Mouse (Mus musculus): Measurements from ENCODE around the gene Pim2. TPM values are rescaled to one million over a fixed set of nuclear protein-coding genes. Genes with fewer than 3 reads are reported as not detected.
A peak's percentile ranks its signal among the peaks of the same experiment; 100 is the strongest.

Gene Pim2
- 2.4 TPM for polyA plus RNA-seq (2012; fragmentation: generic; extraction: Trizol)
- long read RNA-seq, experiment 1, partial matches to known transcripts = 0 of 2 reads
- long read RNA-seq, experiment 1, other reads (novel, unspliced or antisense) = 0 of 2 reads
- long read RNA-seq, experiment 2, transcript Pim2-201 (6 exons, 2,045 nt) = major isoform, 5 of 5 reads
- long read RNA-seq, experiment 2, partial matches to known transcripts = 0 of 5 reads
- long read RNA-seq, experiment 2, other reads (novel, unspliced or antisense) = 0 of 5 reads

GRCm38 (mm10) chrX:7878007-7878419, at the start of gene Pim2:
Pim2 (plus strand) TSS chrX:7878262.
- TF ChIP-seq USF1 (IDR thresholded peaks at IDR 0.05; ENCODE audit: low read depth) = no peak
- TF ChIP-seq FOSL1 (IDR thresholded peaks at IDR 0.05; ENCODE audit: insufficient read depth, low read length, poor library complexity, severe bottlenecking) = no peak
- no peak for TF ChIP-seq MYOD1 (IDR thresholded peaks at IDR 0.05; ENCODE audit: control insufficient read depth, insufficient read length, low read depth)
- no peak for TF ChIP-seq CTCF (IDR thresholded peaks at IDR 0.05; ENCODE audit: control insufficient read depth, insufficient read depth, insufficient read length)
- no peak for TF ChIP-seq MYOG (IDR thresholded peaks at IDR 0.05; ENCODE audit: control insufficient read depth, extremely low read depth, insufficient read length)
- no peak for TF ChIP-seq CEBPB (IDR thresholded peaks at IDR 0.05; ENCODE audit: low read depth)
- no peak for TF ChIP-seq MAX (IDR thresholded peaks at IDR 0.05)
- Histone ChIP-seq H3K79me3 (ENCODE audit: low read depth) (no peaks in the 10 kb centered on the region), H3ac (ENCODE audit: control insufficient read depth, insufficient read length, low read depth) (peak within 1 kb of the TSS; percentile 74), H3K36me3 (ENCODE audit: control insufficient read depth, insufficient read depth) (no peaks in the 10 kb centered on the region), H3K4me3 (ENCODE audit: insufficient read depth, poor library complexity, severe bottlenecking) (peak within 1 kb of the TSS; percentile 23), H3K27me3 (ENCODE audit: control insufficient read depth, insufficient read depth, insufficient read length) (no peaks in the 10 kb centered on the region), H3K79me2 (ENCODE audit: control insufficient read depth, insufficient read depth) (no peaks in the 10 kb centered on the region)

DNA sequence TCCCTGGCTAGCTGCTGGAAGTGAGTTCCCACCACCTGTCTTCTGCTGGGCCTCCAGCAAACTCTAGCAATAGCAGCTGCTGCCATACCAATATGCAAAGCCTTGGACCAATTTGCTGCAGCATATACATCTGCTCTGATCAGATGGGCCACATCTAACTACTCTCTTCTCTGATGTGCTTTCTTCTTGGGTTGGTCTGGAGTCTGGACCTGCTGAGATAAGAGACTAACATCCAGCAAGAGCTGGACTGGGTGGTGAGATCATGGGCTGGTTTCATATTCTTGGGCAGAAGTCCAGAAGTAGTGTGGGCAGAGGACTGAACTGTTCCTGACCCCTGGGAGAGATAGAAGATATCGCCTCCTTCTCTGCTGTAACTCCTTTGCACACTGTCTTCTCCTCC, 40.9 kb upstream of the Pim2 start:
- TF ChIP-seq FOSL1 (IDR thresholded peaks at IDR 0.05; ENCODE audit: insufficient read depth, low read length, poor library complexity, severe bottlenecking) (no peak), CTCF (IDR thresholded peaks at IDR 0.05; ENCODE audit: control insufficient read depth, insufficient read depth, insufficient read length) (no peak), USF1 (IDR thresholded peaks at IDR 0.05; ENCODE audit: low read depth) (no peak), MYOG (IDR thresholded peaks at IDR 0.05; ENCODE audit: control insufficient read depth, extremely low read depth, insufficient read length) (no peak), MAX (IDR thresholded peaks at IDR 0.05) (no peak), MYOD1 (IDR thresholded peaks at IDR 0.05; ENCODE audit: control insufficient read depth, insufficient read length, low read depth) (no peak), CEBPB (IDR thresholded peaks at IDR 0.05; ENCODE audit: low read depth) (no peak)
- Histone ChIP-seq H3K36me3 (ENCODE audit: control insufficient read depth, insufficient read depth) (no peaks in the 10 kb centered on the region), H3K4me3 (ENCODE audit: insufficient read depth, poor library complexity, severe bottlenecking) (no peak overlapping the region), H3K79me2 (ENCODE audit: control insufficient read depth, insufficient read depth) (peaks cover 3% of the 10 kb centered on the region), H3K27me3 (ENCODE audit: control insufficient read depth, insufficient read depth, insufficient read length) (no peaks in the 10 kb centered on the region), H3K79me3 (ENCODE audit: low read depth) (no peaks in the 10 kb centered on the region), H3ac (ENCODE audit: control insufficient read depth, insufficient read length, low read depth) (no peak overlapping the region)

GRCm38 (mm10) chrX:7840842-7841162, 37.3 kb upstream of the Pim2 start:
- no peak for TF ChIP-seq USF1 (IDR thresholded peaks at IDR 0.05; ENCODE audit: low read depth)
- TF ChIP-seq CEBPB (IDR thresholded peaks at IDR 0.05; ENCODE audit: low read depth) = no peak
- no peak for TF ChIP-seq MAX (IDR thresholded peaks at IDR 0.05)
- no peak for TF ChIP-seq MYOG (IDR thresholded peaks at IDR 0.05; ENCODE audit: control insufficient read depth, extremely low read depth, insufficient read length)
- TF ChIP-seq FOSL1 (IDR thresholded peaks at IDR 0.05; ENCODE audit: insufficient read depth, low read length, poor library complexity, severe bottlenecking) = no peak
- TF ChIP-seq CTCF (IDR thresholded peaks at IDR 0.05; ENCODE audit: control insufficient read depth, insufficient read depth, insufficient read length) = no peak
- no peak for TF ChIP-seq MYOD1 (IDR thresholded peaks at IDR 0.05; ENCODE audit: control insufficient read depth, insufficient read length, low read depth)
- Histone ChIP-seq H3K4me3 (ENCODE audit: insufficient read depth, poor library complexity, severe bottlenecking) (no peak overlapping the region), H3ac (ENCODE audit: control insufficient read depth, insufficient read length, low read depth) (no peak overlapping the region), H3K27me3 (ENCODE audit: control insufficient read depth, insufficient read depth, insufficient read length) (no peaks in the 10 kb centered on the region), H3K36me3 (ENCODE audit: control insufficient read depth, insufficient read depth) (peaks cover 3% of the 10 kb centered on the region), H3K79me3 (ENCODE audit: low read depth) (peaks cover 27% of the 10 kb centered on the region), H3K79me2 (ENCODE audit: control insufficient read depth, insufficient read depth) (peaks cover 39% of the 10 kb centered on the region)

GRCm38 (mm10) chrX:7841163-7842162, 36.6 kb upstream of the Pim2 start, which contains the start of gene Otud5:
Otud5 (plus strand) TSS chrX:7841364.
- no peaks in the 10 kb centered on the region for H3K27me3 ChIP-seq (ENCODE audit: control insufficient read depth, insufficient read depth, insufficient read length)
- no peak for TF ChIP-seq FOSL1 (IDR thresholded peaks at IDR 0.05; ENCODE audit: insufficient read depth, low read length, poor library complexity, severe bottlenecking)
- TF ChIP-seq MYOG (IDR thresholded peaks at IDR 0.05; ENCODE audit: control insufficient read depth, extremely low read depth, insufficient read length) = no peak
- TF ChIP-seq CTCF (IDR thresholded peaks at IDR 0.05; ENCODE audit: control insufficient read depth, insufficient read depth, insufficient read length) = no peak
- TF ChIP-seq CEBPB (IDR thresholded peaks at IDR 0.05; ENCODE audit: low read depth) = no peak
- TF ChIP-seq MYOD1 (IDR thresholded peaks at IDR 0.05; ENCODE audit: control insufficient read depth, insufficient read length, low read depth) = no peak
- TF ChIP-seq USF1 (IDR thresholded peaks at IDR 0.05; ENCODE audit: low read depth) = no peak
- TF ChIP-seq MAX (IDR thresholded peaks at IDR 0.05) = peak; percentile 12
- H3ac ChIP-seq (ENCODE audit: control insufficient read depth, insufficient read length, low read depth) = peak within 1 kb of the TSS; percentile 90
- peak within 1 kb of the TSS; percentile 56 for H3K4me3 ChIP-seq (ENCODE audit: insufficient read depth, poor library complexity, severe bottlenecking)
- H3K79me2 ChIP-seq (ENCODE audit: control insufficient read depth, insufficient read depth) = peaks cover 46% of the 10 kb centered on the region
- peaks cover 3% of the 10 kb centered on the region for H3K36me3 ChIP-seq (ENCODE audit: control insufficient read depth, insufficient read depth)
- H3K79me3 ChIP-seq (ENCODE audit: low read depth) = peaks cover 32% of the 10 kb centered on the region

GRCm38 (mm10) chrX:7842318-7842717, 35.7 kb upstream of the Pim2 start:
- Histone ChIP-seq H3K79me3 (ENCODE audit: low read depth) (peaks cover 36% of the 10 kb centered on the region), H3K27me3 (ENCODE audit: control insufficient read depth, insufficient read depth, insufficient read length) (no peaks in the 10 kb centered on the region), H3ac (ENCODE audit: control insufficient read depth, insufficient read length, low read depth) (peak overlapping the region; percentile 90), H3K36me3 (ENCODE audit: control insufficient read depth, insufficient read depth) (peaks cover 3% of the 10 kb centered on the region), H3K79me2 (ENCODE audit: control insufficient read depth, insufficient read depth) (peaks cover 54% of the 10 kb centered on the region), H3K4me3 (ENCODE audit: insufficient read depth, poor library complexity, severe bottlenecking) (peak overlapping the region; percentile 56)
- TF ChIP-seq USF1 (IDR thresholded peaks at IDR 0.05; ENCODE audit: low read depth) (no peak), MYOD1 (IDR thresholded peaks at IDR 0.05; ENCODE audit: control insufficient read depth, insufficient read length, low read depth) (no peak), CTCF (IDR thresholded peaks at IDR 0.05; ENCODE audit: control insufficient read depth, insufficient read depth, insufficient read length) (no peak), MYOG (IDR thresholded peaks at IDR 0.05; ENCODE audit: control insufficient read depth, extremely low read depth, insufficient read length) (no peak), CEBPB (IDR thresholded peaks at IDR 0.05; ENCODE audit: low read depth) (no peak)

Data from C2C12 (cell line).